Mouse (Mus musculus) liver (tissue): ENCODE data around the gene Reg4.

Experiments used
- DNase-seq: peaks from one replicate; pipeline ENCODE4 v3.0.0-alpha.2; 2020; ENCODE audit warnings: mixed read lengths

Reg4 gene

GRCm38 (mm10) chr3:98282422-98282821 lies 60.5 kb downstream of the Reg4 start:
- DNase-seq = no peak

GRCm38 (mm10) chr3:98283205-98283604 lies 61.2 kb downstream of the Reg4 start:
- DNase-seq = no peak
